Mouse (Mus musculus) kidney, adult 11 months (tissue): ENCODE results near the gene Mpp2.
A peak's percentile ranks its signal among the peaks of the same experiment; 100 is the strongest.

Experiments used
- DNase-seq: peaks from one replicate; pipeline ENCODE4 v3.0.0; 2022

Mpp2 gene

DNA sequence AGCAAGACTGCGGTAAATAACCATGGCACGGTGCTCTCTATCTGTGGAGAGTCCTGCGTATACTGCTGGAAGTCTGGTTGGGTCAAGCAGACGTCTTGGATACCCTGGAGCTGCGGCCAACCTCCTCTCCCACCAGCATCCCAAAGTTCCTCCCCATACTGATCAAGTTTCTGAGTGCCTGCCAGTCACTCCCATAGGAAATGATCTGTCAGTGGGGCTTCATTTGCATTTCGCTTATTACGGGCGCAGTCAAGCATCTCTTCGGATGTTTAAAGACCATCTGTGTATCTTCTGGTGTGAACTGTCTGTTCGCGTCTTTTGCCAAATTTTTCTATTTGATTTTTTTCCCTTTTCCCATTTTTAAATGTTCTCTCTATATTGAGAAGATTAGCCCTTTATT is 18.7 kb downstream of the Mpp2 start:
- no peak for DNase-seq

DNA sequence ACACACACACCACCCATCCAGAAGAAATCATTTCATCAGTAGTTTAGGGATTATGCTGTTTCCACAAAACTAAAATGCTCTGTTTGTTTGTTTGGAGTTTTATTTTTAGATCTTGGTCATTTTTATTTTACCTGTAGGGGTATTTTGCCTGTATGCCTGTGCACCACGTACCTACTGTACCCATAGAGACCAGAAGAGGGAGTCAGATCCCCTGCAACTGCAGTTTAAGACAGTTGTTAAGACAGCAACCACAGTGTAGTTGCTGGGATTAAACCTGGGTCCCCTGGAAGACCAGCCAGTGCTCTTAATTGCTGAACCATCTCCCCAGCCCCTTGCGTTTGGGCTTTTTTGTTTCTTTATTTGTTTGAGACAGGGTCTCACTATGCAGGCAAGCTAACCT is 19.3 kb downstream of the Mpp2 start:
- no peak for DNase-seq

- no peak for DNase-seq
Observed at GRCm38 (mm10) chr11:102063076-102063475, 25.2 kb downstream of the Mpp2 start.

DNA sequence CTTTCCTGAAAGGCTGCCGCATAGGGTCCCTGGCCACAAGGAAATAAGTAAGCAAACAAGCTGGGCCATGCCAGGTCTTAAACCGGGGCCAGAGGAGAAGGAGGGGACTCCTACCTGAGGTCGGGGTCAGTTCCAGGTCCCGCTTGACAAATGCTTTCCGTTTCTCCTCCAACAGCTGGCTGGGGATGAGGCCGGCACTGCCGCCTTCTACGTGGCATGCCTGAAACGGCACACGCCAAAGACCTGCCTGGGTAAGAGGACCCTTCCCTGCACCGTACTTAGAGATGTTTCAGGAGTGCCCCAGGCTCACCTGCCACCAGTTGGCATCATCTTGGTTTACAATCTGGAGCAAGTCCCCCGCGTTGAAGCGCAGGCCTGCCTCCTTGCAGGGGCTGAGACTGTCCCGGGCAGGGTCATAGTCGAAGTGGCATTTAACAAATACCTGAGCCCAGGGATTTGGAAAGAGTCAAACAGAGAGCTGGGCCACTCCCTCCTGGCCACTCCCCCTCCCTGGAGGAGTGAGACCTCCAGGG is 26.3 kb downstream of the Mpp2 start:
- no peak for DNase-seq

GRCm38 (mm10) chr11:102061236-102061940 is 26.9 kb downstream of the Mpp2 start:
- peak; percentile 60 for DNase-seq

GRCm38 (mm10) chr11:102053847-102054246 is 34.5 kb downstream of the Mpp2 start:
- DNase-seq: peak; percentile 38

DNA sequence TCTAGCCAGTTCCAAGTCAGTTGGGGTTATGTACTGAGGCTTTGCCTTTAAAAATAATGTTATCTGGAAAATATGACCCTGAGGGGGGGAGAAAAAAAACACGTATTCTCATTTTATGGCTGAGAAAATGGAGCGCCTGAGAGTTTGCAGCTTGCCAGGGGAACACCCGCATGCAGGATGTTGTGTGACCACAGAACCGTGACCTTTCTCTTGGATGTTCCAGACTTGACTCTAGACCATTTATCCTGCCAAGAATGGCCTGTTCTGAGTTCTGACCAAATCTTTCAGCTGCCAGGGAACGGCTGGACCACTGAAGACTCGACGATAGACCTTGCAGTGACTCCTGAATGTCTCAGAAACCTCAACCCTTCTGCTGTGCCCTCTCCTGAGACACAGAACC is 35.1 kb downstream of the Mpp2 start:
- DNase-seq: peak; percentile 63

- DNase-seq: no peak
Observed at GRCm38 (mm10) chr11:102052697-102053096, 35.6 kb downstream of the Mpp2 start.

- no peak for DNase-seq
Observed at GRCm38 (mm10) chr11:102051954-102052353, 36.4 kb downstream of the Mpp2 start.

- DNase-seq: peak; percentile 77
Observed at GRCm38 (mm10) chr11:102051541-102051940, 36.8 kb downstream of the Mpp2 start.

DNA sequence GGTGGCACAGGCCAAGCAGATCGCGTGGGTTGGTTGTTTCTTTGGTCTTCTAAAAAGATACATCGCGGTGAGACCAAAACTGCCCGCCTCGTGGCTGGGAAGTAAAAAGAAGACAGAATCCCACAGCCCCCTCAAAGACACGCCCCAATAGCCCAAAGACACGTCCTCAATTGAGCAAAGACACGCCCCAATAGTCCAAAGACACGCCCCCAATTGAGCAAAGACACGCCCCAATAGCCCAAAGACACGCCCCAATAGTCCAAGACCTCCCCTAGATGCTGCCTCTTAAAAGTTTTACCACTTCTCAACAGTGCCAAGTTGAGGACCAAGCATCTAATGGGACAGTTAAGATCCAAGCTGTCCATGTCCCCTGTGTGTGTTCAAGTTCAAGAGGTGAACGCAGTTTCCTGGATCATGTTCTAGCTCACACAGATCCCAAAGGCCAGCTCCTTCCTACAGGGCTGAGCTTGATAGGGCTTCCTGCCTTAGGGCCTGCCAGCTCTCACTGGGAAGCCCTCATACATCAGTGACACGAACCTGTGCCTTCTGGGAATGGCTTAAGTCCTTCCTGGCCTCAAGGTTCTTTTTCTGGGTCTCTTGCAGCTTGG is 38.3 kb downstream of the Mpp2 start:
- DNase-seq: peak; percentile 51

DNA sequence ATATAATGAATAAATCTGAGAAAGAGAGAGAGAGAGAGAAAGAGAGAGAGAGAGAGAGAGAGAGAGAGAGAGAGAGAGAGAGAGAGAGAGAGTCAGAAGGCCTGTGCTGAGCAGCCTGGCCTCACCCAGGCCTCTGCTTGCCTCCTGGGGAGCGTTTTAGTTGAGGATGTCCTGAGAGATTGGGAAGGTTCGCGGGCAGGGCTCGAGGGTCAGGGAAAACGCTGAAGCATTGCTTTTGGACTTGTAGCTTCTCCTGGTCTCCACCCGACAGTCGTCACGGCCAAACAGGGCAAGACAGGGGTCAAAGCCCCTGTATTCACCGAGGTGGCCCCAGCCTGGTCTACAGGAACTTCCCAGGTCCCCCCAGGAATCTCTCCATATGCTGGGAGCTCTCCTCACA is 41.7 kb downstream of the Mpp2 start:
- DNase-seq: no peak

- DNase-seq: peak; percentile 81
Observed at GRCm38 (mm10) chr11:102044691-102045212, 43.6 kb downstream of the Mpp2 start.

- no peak for DNase-seq
Observed at GRCm38 (mm10) chr11:102043381-102043780, 44.9 kb downstream of the Mpp2 start.

DNA sequence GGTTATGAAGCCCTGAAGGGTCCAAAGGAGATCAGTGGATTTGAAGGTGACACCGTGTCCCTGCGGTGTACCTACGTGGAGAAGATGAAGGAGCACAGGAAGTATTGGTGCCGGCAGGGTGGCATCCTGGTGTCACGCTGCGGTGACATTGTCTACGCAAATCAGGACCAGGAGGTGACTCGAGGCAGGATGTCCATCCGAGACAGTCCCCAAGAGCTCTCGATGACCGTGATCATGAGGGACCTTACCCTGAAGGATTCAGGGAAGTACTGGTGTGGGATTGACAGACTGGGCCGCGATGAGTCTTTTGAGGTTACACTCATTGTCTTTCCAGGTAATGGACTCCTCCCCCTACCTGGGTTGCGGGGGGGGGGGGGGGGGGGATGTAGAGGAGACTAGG is 45.3 kb downstream of the Mpp2 start:
- DNase-seq: no peak

DNA sequence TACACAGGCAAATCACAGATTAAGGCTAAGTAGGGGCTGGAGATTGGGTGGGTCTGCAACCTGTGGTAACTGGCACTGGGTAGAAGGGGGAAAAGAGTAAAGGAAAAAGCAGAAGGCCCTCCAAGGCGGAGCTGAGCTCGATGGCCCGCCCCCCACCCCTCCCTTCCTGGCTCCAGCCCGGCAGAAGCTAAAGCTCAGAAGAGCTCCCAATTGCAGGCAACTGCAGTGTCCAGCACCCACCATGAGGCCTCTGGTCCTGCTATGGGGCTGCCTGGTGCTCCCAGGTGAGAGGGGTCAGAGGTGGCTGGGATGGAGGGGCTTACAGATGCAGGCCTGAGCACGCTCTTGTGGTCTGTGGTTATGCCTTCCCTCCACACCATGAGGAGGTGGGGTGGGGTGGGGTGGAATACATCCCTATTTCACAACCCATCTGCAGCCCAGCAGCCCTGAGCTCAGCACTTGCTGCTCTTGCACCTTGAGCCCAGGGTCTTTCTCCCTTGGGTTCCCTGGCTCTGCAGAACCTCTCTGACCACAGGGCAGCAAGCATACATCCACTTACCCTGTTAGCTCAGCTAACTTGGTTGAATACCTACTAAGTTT is 46.9 kb downstream of the Mpp2 start, which contains the start of gene Cd300lg:
Cd300lg (plus strand) TSS at position 160 of the 600 bp plus-strand sequence.
- DNase-seq: no peak

DNA sequence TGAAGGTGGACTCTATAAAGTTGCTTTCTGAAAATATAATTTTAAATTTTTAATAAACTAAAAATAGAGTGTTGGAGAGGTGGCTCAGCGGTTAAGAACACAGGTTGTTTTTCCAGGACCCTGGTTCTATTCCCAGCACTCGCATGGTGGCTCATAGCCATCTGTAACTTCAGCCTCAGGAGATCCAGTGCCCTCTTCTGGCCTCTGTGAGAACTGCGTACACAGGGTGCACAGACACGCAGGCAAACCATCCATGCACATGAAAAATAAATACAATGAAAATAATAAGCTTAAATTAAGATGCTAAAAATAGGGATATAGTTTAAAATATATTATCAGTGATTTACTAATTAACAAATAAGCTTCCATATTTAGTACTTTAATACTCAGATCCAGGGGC is 47.7 kb downstream of the Mpp2 start:
- no peak for DNase-seq

- peak; percentile 92 for DNase-seq
Observed at GRCm38 (mm10) chr11:102040138-102040524, 48.2 kb downstream of the Mpp2 start.

- peak; percentile 27 for DNase-seq
Observed at GRCm38 (mm10) chr11:102039487-102040137, 48.7 kb downstream of the Mpp2 start.

- DNase-seq: no peak
Observed at GRCm38 (mm10) chr11:102037789-102038188, 50.5 kb downstream of the Mpp2 start.

DNA sequence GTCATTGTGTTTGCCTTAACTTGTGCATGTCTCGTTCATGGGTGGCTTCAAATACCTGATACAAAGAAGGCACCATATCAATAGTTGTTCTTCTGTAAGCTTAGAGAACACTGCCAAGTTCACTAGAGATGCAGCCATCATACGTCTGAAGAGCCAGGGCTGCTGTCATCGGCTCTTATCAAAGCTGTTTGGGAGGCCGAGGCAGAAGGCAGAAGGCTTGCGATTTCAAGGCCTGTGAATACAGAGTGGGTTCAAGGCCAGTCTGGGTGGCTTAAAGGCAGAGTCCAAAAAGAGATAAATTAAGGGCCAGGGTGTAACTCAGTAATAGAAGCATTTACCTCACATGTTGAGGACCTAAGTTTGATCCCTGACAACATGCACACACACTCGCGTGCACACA is 52.0 kb downstream of the Mpp2 start:
- no peak for DNase-seq

GRCm38 (mm10) chr11:102035456-102035960 is 52.8 kb downstream of the Mpp2 start:
- no peak for DNase-seq

DNA sequence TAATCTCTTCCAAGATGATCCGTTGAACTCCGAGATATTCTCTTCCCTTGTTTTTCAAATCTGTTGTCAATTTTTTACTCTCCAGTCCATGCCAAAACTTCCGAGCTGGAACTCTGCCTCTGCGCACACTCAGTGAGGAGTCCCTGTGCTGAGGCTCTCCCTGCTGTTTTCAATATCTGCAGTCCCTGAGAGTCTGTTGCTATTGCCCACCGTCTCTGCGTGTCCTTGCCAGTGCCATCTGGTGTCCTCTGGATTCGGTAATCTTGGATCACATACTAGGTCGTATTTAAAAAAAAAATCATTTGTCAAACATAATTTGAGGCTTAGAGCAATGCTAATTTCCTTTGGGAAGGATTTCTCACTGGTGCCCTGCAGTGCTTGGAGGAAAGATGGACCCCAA is 53.4 kb downstream of the Mpp2 start:
- no peak for DNase-seq
